Mouse (Mus musculus): Measurements from ENCODE around the gene Gm20737.
"Not testable (repeated sequence)": the region's sequence is repeated elsewhere in the genome, so short reads cannot be mapped to it uniquely, and the experiment has no call there.

The Gm20737 gene

GRCm38 (mm10) chrY:10535942-10536341 is at the start of gene Gm20737:
Gene Gm20737 (minus strand): TSS chrY:10536042.
- not testable (repeated sequence) for DNase-seq

GRCm38 (mm10) chrY:10553153-10553552 is 17.3 kb upstream of the Gm20737 start, which contains the start of gene Gm21775:
Gene Gm21775 (plus strand): TSS chrY:10553453.
- DNase-seq = not testable (repeated sequence)
